Mouse (Mus musculus): Measurements from ENCODE around the gene Rab1a. TPM values are rescaled to one million over a fixed set of nuclear protein-coding genes. Genes with fewer than 3 reads are reported as not detected.

Rab1a gene
- 132 TPM for polyA plus RNA-seq (2017; shearing (Covaris generic))

DNA sequence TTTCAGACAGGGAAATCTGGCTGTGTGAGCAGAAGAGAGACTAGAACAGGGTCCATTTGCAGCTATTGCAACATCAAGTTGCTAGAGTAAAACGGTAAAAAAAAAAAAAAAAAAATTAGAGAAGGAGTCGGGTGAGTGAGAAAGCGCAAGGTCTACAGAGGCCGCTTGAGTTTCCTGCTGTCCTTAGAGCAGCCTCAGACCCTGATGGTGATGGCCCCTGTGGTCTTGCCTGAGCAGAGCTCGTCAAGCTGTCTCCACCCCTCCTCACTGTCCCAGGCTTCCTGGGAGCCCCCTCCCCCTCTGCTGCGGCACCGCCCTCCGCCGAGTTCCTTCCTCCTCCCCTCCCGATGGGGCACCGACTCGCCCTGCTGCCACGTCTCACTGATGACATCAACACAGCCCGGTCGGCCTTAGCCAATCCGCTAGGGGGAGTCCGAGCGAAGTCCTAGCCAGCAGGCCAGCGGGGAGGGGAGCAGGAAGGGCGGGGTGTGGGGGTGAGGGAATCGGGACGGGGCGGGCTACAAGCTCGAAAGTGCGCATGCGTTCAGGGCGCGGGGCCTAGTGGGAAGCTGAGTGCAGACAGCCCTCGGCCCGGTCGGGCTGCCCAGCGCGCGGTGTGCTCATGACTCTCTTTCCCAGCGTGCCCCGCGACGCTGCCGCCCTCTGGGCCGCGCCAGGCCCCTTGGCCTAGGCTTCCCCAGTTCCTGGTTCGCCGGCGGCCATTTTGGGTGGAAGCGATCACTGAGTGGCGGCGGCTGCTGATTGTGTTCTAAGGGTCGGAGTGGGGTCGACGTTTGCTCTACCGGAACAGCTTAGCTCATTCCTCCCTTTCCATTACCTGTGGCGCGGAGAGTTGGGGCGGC lies at the start of gene Rab1a:
Gene Rab1a, plus strand, starts transcription at position 720 of the 863 bp plus-strand sequence.

GRCm38 (mm10) chr11:20249296-20250110 lies 48.3 kb downstream of the Rab1a start, which contains the start of gene Cep68:
Cep68 (minus strand) TSS chr11:20249429.

Other genes with a start within 250 kb of the Rab1a start
- gene Actr2, start 88.5 kb upstream of the Rab1a start, polyA plus RNA-seq (2017; shearing (Covaris generic)), result 195 TPM
- gene Cep68, start 48.0 kb downstream of the Rab1a start, polyA plus RNA-seq (2017; shearing (Covaris generic)), result 34.6 TPM
- 0.76 TPM for gene Slc1a4, start 131.3 kb downstream of the Rab1a start, polyA plus RNA-seq (2017; shearing (Covaris generic))